Mouse (Mus musculus): ENCODE measurements around the gene Mrpl33. TPM values are rescaled to one million over a fixed set of nuclear protein-coding genes. Genes with fewer than 3 reads are reported as not detected.
"Not testable (repeated sequence)": the region's sequence is repeated elsewhere in the genome, so short reads cannot be mapped to it uniquely, and the experiment has no call there.

The Mrpl33 gene
- total and polyA plus RNA-seq, 2 experiments from 2014 or later = 82.5 to 293 TPM

DNA sequence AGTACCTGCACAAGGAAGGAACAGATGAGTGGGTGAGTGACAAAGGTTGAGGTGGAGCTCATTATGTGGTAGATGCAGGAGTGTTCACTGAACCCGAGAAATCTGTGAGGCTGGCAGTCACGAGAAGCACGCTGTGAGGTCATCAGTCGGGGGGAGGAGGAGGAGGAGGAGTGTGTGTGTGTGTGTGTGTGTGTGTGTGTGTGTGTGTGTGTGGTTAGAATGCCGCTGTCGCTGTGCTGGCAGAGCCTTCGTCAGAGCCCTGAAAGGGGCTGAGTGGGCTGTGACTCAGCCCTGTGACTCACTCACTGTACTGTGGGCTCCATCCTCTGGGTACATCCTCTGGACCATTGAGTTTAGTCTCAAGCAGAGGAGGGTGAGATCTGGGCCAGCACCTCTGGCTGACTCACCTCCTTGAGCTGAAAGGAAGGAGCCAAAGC, 20.2 kb upstream of the Mrpl33 start:
- no peak overlapping the region for H3K4me3 ChIP-seq (ENCODE audit: low read length)
- ATAC-seq = peak; percentile 47; the same call in 1 of the 2 replicates

DNA sequence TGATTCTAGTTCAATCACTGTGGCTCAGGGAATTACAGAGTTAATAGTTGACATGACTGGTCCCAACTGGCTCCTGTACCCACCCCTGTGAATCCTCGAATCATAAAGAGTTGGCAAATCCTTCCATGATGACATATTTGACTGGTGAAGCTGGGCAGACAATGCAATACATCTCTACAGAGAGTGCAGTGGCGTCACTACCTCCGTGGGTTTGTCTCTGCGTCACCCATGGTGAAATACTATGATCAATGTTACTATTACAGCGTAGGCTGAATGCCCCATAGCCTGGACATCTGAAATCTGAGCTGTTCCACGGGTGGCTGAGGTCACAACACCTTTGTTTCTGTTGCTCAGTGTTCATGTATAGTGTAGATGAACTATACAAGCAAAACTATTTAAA, 15.5 kb upstream of the Mrpl33 start:
- no peaks in the 10 kb centered on the region for H3K36me3 ChIP-seq (ENCODE audit: insufficient read depth, low read length)
- DNase-seq (ENCODE audit: low spot score) = no peak
- H3K9me3 ChIP-seq (ENCODE audit: low read length) = no peaks in the 10 kb centered on the region
- no peak overlapping the region for H3K4me3 ChIP-seq (ENCODE audit: low read length)
- H3K27me3 ChIP-seq (ENCODE audit: insufficient read depth, low read length) = no peaks in the 10 kb centered on the region
- TF ChIP-seq CTCF (IDR thresholded peaks at IDR 0.05; ENCODE audit: low read depth) = no peak
- H3K27ac ChIP-seq = no peak overlapping the region
- no peak overlapping the region for H3K4me2 ChIP-seq (ENCODE audit: low read depth, low read length)
- WGBS = 74% methylated on average over 6 of the region's 6 CpGs
- no peak for ATAC-seq
- no peak overlapping the region for H3K9ac ChIP-seq (replicated peaks; ENCODE audit: low read length)
- no peaks in the 10 kb centered on the region for H3K4me1 ChIP-seq (ENCODE audit: insufficient read depth, low read length)

More for the DNA sequence above, 20.2 kb upstream of the Mrpl33 start:
- 66% methylated on average over 5 of the region's 7 CpGs for WGBS
- TF ChIP-seq CTCF (IDR thresholded peaks at IDR 0.05; ENCODE audit: low read depth) = no peak
- Histone ChIP-seq H3K27me3 (ENCODE audit: insufficient read depth, low read length) (no peaks in the 10 kb centered on the region), H3K4me2 (ENCODE audit: low read depth, low read length) (no peak overlapping the region), H3K4me1 (ENCODE audit: insufficient read depth, low read length) (no peaks in the 10 kb centered on the region), H3K9ac (replicated peaks; ENCODE audit: low read length) (no peak overlapping the region), H3K27ac (no peak overlapping the region), H3K36me3 (ENCODE audit: insufficient read depth, low read length) (no peaks in the 10 kb centered on the region), H3K9me3 (ENCODE audit: low read length) (no peaks in the 10 kb centered on the region)
- no peak for DNase-seq (ENCODE audit: low spot score)

DNA sequence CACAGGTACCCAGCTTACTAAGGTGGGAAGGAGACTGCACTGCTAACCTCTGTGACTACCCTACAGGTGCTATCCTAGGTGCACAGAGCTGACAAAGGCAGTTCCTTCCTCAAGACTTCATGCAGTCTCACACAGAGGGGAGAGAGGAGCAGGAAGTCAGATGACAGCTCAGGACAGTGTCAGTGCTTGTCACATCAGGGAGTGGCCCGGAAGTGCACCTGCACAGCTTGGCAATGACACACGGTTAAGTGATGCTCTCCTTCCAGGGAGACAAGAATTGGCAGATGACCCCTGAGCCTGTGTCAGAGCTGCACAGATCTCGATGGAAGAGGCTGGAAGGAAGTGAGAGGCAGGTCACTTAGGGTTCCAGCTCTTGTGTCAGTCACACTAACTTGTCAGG, 14.8 kb upstream of the Mrpl33 start:
- no peak overlapping the region for H3K9ac ChIP-seq (replicated peaks; ENCODE audit: low read length)
- no peak overlapping the region for H3K4me3 ChIP-seq (ENCODE audit: low read length)
- H3K36me3 ChIP-seq (ENCODE audit: insufficient read depth, low read length) = no peaks in the 10 kb centered on the region
- no peak for ATAC-seq
- TF ChIP-seq CTCF (IDR thresholded peaks at IDR 0.05; ENCODE audit: low read depth) = no peak
- H3K9me3 ChIP-seq (ENCODE audit: low read length) = no peaks in the 10 kb centered on the region
- DNase-seq (ENCODE audit: low spot score) = no peak
- H3K4me1 ChIP-seq (ENCODE audit: insufficient read depth, low read length) = no peaks in the 10 kb centered on the region
- H3K27ac ChIP-seq = no peak overlapping the region
- 77% methylated on average over 3 of the region's 3 CpGs for WGBS
- H3K27me3 ChIP-seq (ENCODE audit: insufficient read depth, low read length) = no peaks in the 10 kb centered on the region
- no peak overlapping the region for H3K4me2 ChIP-seq (ENCODE audit: low read depth, low read length)

DNA sequence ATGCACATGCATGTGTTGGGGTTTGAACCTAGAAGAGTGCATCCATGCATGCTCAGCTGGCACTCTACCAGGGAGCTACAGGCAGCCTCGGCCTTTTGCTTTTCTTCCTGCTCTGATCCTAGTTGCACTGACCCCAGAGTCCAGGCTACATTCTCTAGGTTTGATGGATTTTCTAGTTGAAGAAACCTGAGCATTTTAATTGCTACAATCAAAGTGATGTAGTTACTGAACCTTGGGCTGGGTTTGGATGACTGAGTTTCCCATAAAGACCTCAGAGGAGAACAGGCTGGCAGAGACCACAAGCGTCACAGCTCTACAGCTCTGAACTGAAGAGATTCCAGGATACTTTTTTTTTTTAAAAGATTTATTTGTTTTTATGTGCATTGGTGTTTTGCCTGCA, 13.5 kb upstream of the Mrpl33 start:
- H3K27ac ChIP-seq = no peak overlapping the region
- no peak for ATAC-seq

DNA sequence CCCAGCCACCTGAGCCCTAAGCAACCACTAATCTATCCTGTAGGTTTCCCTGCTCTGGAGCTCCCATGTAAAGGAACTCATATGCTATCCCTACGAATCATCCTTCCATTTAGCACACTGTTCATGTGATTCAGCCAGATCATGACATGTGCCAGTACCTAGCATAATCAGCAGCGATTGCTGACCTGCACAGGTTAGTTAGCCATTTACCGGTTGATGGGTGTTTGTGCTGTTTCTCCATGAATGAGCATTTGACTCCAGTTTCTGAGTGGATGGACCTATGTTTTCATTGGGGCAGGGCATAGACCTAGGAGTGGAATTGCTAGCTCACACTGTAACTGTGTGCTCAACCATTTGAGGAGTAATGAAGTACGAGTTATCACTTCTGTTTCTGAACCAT, 11.2 kb upstream of the Mrpl33 start:
- H3K4me3 ChIP-seq (ENCODE audit: low read length) = no peak overlapping the region
- TF ChIP-seq CTCF (IDR thresholded peaks at IDR 0.05; ENCODE audit: low read depth) = no peak
- H3K9ac ChIP-seq (replicated peaks; ENCODE audit: low read length) = no peak overlapping the region
- no peak overlapping the region for H3K27ac ChIP-seq
- WGBS = 91% methylated on average over 4 of the region's 4 CpGs
- no peak overlapping the region for H3K4me2 ChIP-seq (ENCODE audit: low read depth, low read length)
- DNase-seq (ENCODE audit: low spot score) (no peak), ATAC-seq (no peak)
- H3K4me1 ChIP-seq (ENCODE audit: insufficient read depth, low read length) = no peaks in the 10 kb centered on the region
- no peaks in the 10 kb centered on the region for H3K27me3 ChIP-seq (ENCODE audit: insufficient read depth, low read length)
- no peaks in the 10 kb centered on the region for H3K9me3 ChIP-seq (ENCODE audit: low read length)
- H3K36me3 ChIP-seq (ENCODE audit: insufficient read depth, low read length) = no peaks in the 10 kb centered on the region

More for the DNA sequence above, 13.5 kb upstream of the Mrpl33 start:
- H3K4me1 ChIP-seq (ENCODE audit: insufficient read depth, low read length) = no peaks in the 10 kb centered on the region
- H3K9ac ChIP-seq (replicated peaks; ENCODE audit: low read length) = no peak overlapping the region
- no peak for TF ChIP-seq CTCF (IDR thresholded peaks at IDR 0.05; ENCODE audit: low read depth)
- no peaks in the 10 kb centered on the region for H3K9me3 ChIP-seq (ENCODE audit: low read length)
- no peaks in the 10 kb centered on the region for H3K36me3 ChIP-seq (ENCODE audit: insufficient read depth, low read length)
- no peaks in the 10 kb centered on the region for H3K27me3 ChIP-seq (ENCODE audit: insufficient read depth, low read length)
- no peak overlapping the region for H3K4me2 ChIP-seq (ENCODE audit: low read depth, low read length)
- DNase-seq (ENCODE audit: low spot score) = no peak
- H3K4me3 ChIP-seq (ENCODE audit: low read length) = no peak overlapping the region
- 70% methylated on average over 2 of the region's 2 CpGs for WGBS

DNA sequence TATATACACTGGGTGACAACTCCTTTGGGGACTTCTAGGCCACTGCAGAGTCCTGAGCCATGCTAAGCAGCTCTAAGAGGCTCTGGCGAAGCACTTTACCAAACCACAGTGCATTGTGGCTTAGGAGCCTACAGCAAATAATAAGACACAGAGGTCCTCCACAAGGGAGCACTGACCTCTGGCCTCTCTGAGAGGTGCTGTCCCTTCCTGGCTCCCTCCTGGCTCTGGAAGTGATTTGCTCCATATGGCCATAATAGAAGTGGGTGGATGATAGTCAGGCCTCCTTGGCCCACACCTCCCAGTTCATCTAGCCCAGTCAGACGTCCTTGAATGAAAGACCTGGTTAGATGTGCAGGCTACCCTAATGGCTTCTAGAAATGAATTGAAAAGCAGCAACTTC, 8.7 kb upstream of the Mrpl33 start:
- H3K27me3 ChIP-seq (ENCODE audit: insufficient read depth, low read length) = no peaks in the 10 kb centered on the region
- 78% methylated on average over 2 of the region's 2 CpGs for WGBS
- ATAC-seq = no peak
- no peaks in the 10 kb centered on the region for H3K4me1 ChIP-seq (ENCODE audit: insufficient read depth, low read length)
- no peak overlapping the region for H3K4me2 ChIP-seq (ENCODE audit: low read depth, low read length)
- no peak overlapping the region for H3K27ac ChIP-seq
- no peaks in the 10 kb centered on the region for H3K36me3 ChIP-seq (ENCODE audit: insufficient read depth, low read length)
- H3K9me3 ChIP-seq (ENCODE audit: low read length) = no peaks in the 10 kb centered on the region
- no peak for DNase-seq (ENCODE audit: low spot score)
- H3K9ac ChIP-seq (replicated peaks; ENCODE audit: low read length) = no peak overlapping the region
- no peak overlapping the region for H3K4me3 ChIP-seq (ENCODE audit: low read length)
- TF ChIP-seq CTCF (IDR thresholded peaks at IDR 0.05; ENCODE audit: low read depth) = no peak

DNA sequence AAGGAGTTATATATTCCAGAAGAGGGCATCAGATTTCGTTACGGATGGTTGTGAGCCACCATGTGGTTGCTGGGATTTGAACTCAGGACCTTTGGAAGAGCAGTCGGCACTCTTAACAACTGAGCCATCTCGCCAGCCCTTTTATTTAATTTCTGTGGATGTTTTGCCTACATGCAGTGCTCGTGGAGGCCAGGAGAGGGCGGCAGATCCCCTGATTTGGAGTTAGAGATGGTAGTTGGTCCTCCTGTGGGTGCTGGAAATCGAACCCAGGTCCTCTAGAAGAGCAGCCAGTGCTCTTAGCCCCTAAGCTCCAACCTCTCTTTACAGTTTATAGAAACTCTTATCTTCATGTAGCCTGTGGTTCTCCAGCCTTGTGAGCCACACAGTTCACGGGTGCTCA, 8.1 kb upstream of the Mrpl33 start:
- H3K27me3 ChIP-seq (ENCODE audit: insufficient read depth, low read length); H3K27ac ChIP-seq; DNase-seq (ENCODE audit: low spot score); H3K36me3 ChIP-seq (ENCODE audit: insufficient read depth, low read length); H3K9me3 ChIP-seq (ENCODE audit: low read length); H3K9ac ChIP-seq (replicated peaks; ENCODE audit: low read length); H3K4me2 ChIP-seq (ENCODE audit: low read depth, low read length); H3K4me3 ChIP-seq (ENCODE audit: low read length); H3K4me1 ChIP-seq (ENCODE audit: insufficient read depth, low read length); ATAC-seq: not testable (repeated sequence)
- TF ChIP-seq CTCF (IDR thresholded peaks at IDR 0.05; ENCODE audit: low read depth) = peak; percentile 28; the same call in 1 of the 2 replicates
- WGBS = 85% methylated on average over 8 of the region's 8 CpGs
